Mouse (Mus musculus): ENCODE measurements around the gene Prpf38b.

DNA sequence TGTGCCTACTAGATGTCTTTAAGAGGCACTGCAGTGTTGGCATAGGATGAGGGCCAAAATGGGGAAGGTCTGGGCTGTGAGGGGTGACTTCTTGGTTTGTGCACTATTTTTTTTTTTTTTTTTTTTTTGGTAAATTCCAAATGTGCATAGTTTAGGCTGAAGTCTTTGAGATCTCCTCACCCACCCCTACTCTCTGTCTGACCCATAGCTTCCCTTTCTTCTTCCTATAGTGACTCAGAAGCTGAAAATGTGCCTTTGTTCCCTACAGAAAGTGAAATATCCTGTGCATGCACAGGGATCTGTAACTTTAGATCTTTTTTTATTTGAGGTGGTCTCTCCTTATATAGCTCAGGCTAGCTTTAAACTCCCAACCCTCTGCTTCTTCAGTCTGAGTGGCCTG is 46.4 kb upstream of the Prpf38b start:
- TF ChIP-seq CTCF (IDR thresholded peaks at IDR 0.05; ENCODE audit: extremely low read depth, insufficient read length, insufficient replicate concordance, low read depth, low read length) (no peak), POLR2A (IDR thresholded peaks at IDR 0.05; ENCODE audit: low read depth, low read length) (no peak)
